Mouse (Mus musculus) neutrophil, adult 59 days (primary cell): ENCODE measurements around the gene Pi16. TPM values are rescaled to one million over a fixed set of nuclear protein-coding genes. Genes with fewer than 3 reads are reported as not detected.

ENCODE experiments used
- total RNA-seq, 2 experiments: library from RNA; stranded (reverse); gene quantifications; 1 replicate in 1 of 2; 2 replicates in 1 of 2; pipeline ENCODE4 v1.2.4; 2023

Gene Pi16
- total RNA-seq = 100 to 1,000 TPM; 204 to 207 TPM

DNA sequence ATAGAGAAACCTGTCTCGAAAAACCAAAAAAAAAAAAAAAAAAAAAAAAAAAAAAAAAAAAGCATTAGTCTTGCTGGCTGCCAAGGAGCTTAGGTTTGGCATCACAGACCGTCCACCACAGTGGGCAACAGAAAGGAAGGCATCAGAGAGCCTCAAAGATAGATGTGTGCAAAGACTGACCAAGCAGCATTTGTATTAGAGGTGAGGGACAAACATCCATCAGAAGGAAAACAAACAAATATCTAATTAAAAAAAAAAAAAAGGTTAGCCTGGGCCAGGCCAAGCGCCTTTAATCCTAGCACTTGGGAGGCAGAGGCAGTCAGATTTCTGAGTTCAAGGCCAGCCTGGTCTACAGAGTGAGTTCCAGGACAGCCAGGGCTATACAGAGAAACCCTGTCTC is at the start of gene Pi16:
Pi16 (plus strand) TSS at position 301 of the 400 bp plus-strand sequence.

DNA sequence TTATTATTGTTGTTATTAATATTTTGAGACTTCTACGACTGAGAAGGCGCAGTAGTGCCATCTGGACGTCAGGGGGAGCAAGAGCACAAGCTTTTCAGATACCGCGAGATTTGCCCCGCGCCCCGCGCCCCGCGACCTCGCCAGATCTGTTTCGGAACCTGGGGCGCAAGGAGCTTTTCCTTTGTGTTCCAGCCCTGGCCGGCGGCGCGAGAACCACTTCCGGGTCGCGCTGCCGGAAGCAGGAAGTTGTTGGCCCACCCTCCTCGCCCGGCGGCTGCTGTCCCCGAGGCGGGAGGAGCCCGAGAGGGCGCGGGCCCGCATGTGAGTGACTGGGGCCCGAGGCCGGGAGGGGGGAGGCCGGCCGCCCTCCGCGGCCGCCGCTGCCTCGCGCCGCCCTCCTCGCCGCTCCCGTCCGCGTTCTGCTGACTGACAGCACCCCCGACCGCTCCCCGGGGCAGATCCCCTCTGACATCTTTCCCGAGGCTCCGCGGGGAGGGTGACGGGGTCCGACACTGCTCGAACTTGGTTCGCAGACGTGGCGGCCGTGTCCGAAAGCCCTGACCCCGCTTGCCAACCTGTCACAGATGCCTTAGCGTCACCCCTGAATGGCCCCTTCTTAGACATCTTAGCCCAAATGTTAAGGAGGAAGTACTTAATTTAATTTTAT is 48.7 kb upstream of the Pi16 start, which contains the start of gene BC004004:
BC004004 (plus strand) TSS at position 107 of the 667 bp plus-strand sequence.

DNA sequence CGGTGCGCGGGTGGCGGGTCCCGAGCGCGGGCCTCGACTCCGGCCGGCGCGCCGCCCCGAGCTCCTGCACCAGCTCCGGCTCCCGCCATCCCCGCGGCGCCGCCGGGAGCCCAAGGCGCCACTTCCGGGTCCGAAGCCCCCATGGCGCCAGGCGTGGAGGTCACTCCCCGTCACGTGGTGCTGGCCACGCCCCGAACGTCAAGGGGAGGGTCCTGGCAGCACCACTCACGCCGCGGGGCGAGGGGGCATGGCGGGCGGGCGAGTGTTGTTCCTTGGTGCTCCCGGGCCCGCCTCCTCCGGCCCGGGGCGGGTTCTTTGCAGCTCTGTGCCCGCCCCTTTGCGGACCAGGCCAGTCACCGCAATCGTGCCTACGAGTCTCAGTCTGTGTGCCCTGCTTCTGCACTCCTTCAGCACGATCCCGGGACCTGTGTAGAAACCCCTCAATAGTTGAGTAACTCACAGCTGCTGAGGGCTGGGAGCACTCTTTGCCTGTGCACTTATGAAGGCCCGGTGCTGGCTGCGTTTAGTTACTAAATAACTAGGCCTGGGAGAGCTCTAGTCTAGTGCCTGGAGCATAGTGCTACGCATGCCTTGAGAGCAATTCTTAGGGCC is 30.3 kb downstream of the Pi16 start, which contains the start of gene Mtch1:
Mtch1 (minus strand) TSS at position 290 of the 612 bp plus-strand sequence.

DNA sequence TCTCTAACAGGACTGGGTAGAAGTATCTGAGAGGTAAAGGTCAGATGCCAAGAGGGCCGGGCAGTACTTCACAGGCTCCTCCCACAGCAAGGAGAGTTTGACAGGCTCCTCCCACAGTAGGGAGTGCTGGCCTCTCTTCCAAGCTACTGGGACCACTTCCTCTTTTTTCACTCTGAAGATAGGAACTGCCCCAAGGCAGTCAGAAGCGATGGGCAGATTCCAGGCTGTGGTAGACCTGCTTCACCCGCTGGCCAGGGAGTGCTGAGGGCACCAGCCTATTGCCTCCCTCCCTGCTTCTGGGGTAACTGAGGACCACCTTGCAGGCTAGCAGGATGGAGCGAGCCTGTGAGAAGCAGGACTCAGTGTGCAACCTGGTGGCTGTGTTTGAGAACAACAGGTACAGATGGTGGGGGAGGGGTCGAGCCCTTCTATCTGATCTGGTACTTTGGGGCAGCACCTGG is 43.3 kb downstream of the Pi16 start, which contains the start of gene Fgd2:
Fgd2 (plus strand) TSS at position 154 of the 461 bp plus-strand sequence.

Other genes starting within 250 kb of the Pi16 start
- gene Cdkn1a, start 226.7 kb upstream of the Pi16 start, total RNA-seq = 10 to 100 TPM; 24.0 to 32.5 TPM
- 100 to 1,000 TPM; 211 to 216 TPM for gene Rab44, start 203.5 kb upstream of the Pi16 start, total RNA-seq
- gene Cpne5, start 79.5 kb upstream of the Pi16 start, total RNA-seq = under 1 TPM in 1 of 2 experiments, not detected in 1; 0.40 TPM
- 10 to 100 TPM; 20.2 to 20.6 TPM for gene Ppil1, start 53.5 kb upstream of the Pi16 start, total RNA-seq
- 10 to 100 TPM; 72.4 to 84.1 TPM for gene BC004004, start 48.9 kb upstream of the Pi16 start, total RNA-seq
- 100 to 1,000 TPM in 1 of 2 experiments, 10 to 100 TPM in 1; 81.7 to 111 TPM for gene Mtch1, start 30.3 kb downstream of the Pi16 start, total RNA-seq
- 10 to 100 TPM; 39.5 to 46.5 TPM for gene Fgd2, start 43.2 kb downstream of the Pi16 start, total RNA-seq
- gene Pim1, start 173.1 kb downstream of the Pi16 start, total RNA-seq = 100 to 1,000 TPM; 351 to 485 TPM
- gene Gm17657, start 232.0 kb downstream of the Pi16 start, total RNA-seq = not detected
- 10 to 100 TPM; 11.8 to 12.9 TPM for gene Tbc1d22b, start 232.1 kb downstream of the Pi16 start, total RNA-seq
- gene Tmem217, start 234.7 kb downstream of the Pi16 start, total RNA-seq = not detected